Mouse (Mus musculus): ENCODE measurements around the gene Csrnp1.

Csrnp1 gene

GRCm38 (mm10) chr9:119978151-119978810 lies 6.2 kb downstream of the Csrnp1 start:
- DNase-seq (ENCODE audit: low spot score in 2 of 2) = no peak

DNA sequence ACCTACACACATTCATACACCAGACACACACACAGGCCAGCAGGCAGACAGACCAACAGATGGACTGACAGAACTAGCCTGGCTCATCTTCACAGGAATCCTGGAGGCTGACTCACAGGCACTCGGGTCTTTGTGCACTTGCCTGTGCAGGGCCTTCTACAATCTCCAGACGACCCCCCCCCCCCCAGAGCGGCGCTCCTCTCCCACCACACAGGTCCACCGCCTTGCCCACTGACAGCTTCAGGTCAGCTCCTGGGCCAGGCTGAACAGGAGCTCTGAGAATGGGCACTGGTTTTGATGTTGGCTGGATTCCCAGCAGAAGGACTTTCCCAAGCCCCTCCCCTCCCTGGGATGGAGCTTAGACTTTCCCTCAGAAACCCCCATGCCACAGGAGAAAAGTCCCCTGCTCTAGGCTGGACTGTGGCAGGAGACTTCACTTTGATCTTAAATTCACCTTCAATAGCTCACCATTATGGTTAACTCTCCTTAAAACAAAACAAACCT lies 6.8 kb downstream of the Csrnp1 start:
- no peak for DNase-seq (ENCODE audit: low spot score in 2 of 2)

- no peak for DNase-seq (ENCODE audit: low spot score in 2 of 2)
Measured at GRCm38 (mm10) chr9:119976704-119977556, 7.5 kb downstream of the Csrnp1 start.

GRCm38 (mm10) chr9:119975286-119975685 lies 9.2 kb downstream of the Csrnp1 start:
- no peak for DNase-seq (ENCODE audit: low spot score in 2 of 2)

GRCm38 (mm10) chr9:119974609-119975008 lies 9.8 kb downstream of the Csrnp1 start:
- no peak for DNase-seq (ENCODE audit: low spot score in 2 of 2)

DNA sequence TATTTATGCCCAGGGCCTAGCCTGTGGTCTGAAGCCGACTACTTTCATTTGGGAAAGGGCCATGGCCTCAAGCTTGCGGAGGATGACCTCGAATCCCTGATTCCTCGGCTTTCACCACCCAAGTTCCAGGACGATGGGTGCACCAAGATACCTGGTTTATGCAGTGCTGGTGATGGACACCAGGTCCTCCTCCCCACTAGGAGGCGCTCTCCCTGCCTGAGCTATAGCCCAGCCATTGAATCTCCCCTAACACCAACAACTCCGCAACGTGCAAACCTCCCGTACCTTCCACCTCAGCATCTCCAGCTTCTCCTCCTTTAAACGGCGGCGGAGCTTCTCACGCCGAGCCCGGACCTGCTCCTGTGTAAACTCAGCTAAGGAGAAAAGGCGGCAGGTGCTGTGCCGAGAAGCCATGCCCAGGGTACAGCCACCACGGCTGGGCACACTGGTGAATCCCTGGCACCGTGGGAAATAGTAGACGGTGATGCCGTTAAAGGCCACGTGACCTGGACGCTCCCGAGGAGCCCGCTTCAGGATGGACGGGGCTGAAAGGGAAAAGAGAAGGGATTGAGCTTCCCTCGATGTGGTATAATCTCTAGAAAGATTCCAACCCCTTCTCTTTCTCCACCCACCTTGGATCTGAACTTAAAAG lies 10.5 kb downstream of the Csrnp1 start:
- no peak for DNase-seq (ENCODE audit: low spot score in 2 of 2)

DNA sequence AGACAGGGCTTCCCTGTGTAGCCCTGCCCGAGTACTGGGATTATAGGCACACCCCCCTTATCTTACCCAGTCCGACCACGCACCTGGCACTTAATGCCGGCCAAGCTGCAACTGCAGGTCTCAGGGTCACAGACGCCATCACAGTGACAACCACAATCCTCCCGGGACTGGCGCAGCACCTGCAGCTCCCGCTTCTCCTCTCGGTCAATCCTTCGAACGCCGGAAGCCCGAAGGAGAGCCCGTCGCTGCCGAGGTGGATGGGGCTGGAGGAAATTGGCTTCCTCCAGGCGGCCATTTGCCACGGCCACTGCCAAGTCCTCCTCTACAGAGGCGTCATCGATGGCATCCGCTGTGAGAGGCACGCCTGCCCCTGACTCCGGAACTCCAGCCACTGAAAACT lies 11.2 kb downstream of the Csrnp1 start:
- DNase-seq (ENCODE audit: low spot score in 2 of 2) = no peak

DNA sequence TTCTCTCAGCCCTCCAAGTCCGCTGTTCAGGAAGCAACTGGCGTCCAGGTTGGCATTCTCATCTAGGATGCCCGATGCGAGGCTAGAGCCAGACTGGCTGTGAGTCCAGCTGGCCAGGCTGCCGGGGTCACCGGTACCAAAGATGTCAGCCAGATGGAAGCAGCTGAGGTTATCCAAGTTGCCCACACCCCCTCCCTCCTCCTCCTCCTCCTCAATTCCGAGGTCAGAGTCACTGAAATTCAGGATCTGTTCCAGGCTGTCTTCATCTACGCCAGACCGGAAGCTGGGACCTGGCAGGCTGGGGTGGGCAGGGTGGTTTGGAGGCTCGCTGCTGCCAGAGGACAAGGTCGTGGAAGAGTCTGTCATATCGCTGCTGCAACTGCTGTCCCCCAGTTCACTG lies 11.9 kb downstream of the Csrnp1 start:
- DNase-seq (ENCODE audit: low spot score in 2 of 2) = no peak

DNA sequence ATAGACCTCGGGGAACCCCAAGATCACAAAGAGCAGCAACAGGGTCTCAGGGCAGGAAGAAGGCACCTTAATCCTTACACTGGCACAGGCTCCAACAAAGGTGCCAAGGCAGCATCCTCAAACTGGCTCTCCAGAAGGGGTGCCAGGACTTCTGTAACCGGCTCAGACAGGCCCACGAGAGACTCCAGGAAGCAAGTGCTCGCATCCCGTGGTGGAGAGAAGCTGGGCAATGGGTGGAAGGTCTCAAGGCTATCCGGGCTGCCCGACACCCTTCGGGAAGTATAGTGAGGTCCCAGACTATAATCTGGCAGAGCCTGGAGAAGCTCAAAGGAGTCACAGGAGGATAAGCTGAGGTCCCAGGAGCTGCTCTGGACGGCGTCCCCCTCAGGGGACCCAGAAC lies 12.3 kb downstream of the Csrnp1 start:
- no peak for DNase-seq (ENCODE audit: low spot score in 2 of 2)

DNA sequence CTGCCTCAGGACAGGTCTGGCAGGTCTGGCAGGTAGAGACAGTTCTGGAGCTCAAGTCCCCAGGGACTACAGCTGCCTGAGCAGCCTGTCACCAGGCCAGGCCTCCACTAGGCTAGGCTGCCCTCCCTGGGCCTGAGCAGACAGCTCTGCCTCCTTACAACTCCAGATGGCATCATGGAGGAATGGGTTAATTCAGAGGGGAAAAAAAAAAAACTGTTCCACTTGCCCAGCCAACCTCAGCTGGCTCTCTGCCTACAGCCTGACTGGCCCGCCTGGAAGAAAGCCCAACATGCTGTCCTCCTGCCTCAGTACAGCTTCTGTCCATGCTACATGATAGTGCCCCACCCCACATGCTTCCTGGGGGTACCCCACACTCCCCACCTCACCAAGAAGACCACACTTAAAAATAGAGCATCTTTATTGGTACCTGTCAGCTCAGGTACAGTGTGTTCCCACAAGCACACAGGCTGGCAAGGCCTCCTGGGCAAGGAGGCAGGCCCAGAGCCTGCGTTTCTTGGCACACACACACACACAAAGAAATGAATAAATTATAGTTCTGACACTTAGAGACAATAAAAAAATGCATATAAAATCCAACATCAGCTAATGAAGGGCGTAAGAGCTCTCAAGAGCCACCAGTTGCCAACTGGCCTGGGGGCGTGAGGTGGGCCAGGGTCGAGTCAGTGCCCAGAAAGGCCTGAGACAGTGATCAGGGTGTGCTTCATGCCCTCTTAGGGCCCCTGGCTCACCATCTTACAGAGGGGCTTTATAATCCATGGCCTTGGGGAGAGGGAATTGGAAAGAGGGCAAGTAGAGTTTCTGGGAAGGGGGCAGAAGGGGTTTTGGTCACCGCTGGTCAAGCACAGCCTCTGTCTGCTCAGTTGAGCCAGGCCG lies 13.4 kb downstream of the Csrnp1 start:
- DNase-seq (ENCODE audit: low spot score in 2 of 2) = peak in 1 of 2 experiments; percentile 53

DNA sequence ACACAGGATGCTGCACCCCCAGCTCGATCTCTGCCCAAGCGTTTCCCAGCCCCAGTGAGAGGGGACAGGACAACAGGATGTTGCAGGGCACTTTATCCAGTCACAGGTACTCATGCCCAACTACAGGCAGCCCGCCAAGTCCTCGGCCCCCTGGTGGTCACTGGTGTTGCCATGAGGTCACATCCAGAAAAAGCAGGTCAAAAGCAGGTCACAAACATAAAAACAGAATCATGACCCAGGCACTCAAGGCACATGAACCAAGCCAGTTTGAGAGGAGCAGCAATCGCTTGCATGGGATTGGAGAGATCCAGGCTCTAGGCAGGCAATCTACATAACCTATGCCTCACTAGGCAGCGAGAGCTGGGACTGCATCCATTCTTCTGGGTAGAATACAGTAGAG lies 14.2 kb downstream of the Csrnp1 start:
- DNase-seq (ENCODE audit: low spot score in 2 of 2) = no peak

DNA sequence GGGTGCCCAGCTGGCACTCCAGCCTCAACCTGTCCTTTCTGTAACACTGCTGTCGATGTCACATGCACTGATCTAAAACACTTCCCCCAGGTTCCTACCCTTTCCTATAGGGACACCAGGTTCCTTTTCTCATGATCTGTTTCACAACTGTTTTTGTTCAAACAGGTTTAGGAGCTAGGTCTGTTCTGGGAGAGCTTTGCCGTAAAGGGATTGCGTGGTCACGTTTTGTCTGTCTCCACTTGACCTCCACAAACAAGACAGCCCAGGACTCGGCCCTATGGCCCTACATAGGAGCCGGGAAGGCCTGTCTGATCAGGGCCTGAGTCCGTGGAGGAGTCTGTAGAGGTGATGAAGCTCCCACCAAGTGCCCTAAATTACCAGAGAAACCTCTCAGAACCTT lies 14.6 kb downstream of the Csrnp1 start:
- no peak for DNase-seq (ENCODE audit: low spot score in 2 of 2)

DNA sequence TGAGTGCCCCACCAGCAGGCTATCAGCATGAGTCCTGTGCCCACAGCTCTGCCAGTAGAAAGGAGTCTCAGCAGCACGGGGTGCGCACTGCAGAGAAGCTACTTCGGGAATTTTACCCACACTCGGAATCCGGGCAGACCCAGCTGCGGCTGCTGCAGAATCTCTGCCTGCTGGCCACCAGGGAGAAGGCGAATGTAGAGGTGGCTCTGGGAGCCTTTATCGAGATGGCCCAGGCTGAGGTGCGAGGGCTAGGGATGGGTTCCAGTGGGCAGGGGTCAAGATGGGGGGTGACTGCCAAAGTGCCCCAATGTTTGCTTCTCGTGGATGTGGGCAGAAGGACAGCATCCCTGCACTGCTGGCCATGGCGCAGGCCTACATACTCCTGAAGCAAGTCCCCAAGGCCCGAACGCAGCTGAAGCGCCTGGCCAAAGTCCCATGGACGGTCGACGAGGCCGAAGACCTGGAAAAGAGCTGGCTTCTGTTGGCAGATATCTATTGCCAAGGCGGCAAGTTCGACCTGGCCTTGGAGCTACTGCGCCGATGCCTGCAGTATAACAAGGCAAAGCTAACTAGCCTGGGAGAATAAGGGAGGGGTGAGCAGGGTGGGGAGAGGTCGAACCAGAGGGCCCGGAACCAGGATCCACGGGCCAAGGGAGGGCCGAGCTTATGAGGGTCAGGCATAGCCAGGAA lies 18.1 kb downstream of the Csrnp1 start:
- no peak for DNase-seq (ENCODE audit: low spot score in 2 of 2)

- DNase-seq (ENCODE audit: low spot score in 2 of 2) = no peak
Measured at GRCm38 (mm10) chr9:119965186-119965585, 19.3 kb downstream of the Csrnp1 start.

GRCm38 (mm10) chr9:119964206-119964605 lies 20.3 kb downstream of the Csrnp1 start:
- DNase-seq (ENCODE audit: low spot score in 2 of 2) = no peak

- DNase-seq (ENCODE audit: low spot score in 2 of 2) = peak in 1 of 2 experiments; percentile 33
Measured at GRCm38 (mm10) chr9:119962987-119963667, 21.3 kb downstream of the Csrnp1 start.

DNA sequence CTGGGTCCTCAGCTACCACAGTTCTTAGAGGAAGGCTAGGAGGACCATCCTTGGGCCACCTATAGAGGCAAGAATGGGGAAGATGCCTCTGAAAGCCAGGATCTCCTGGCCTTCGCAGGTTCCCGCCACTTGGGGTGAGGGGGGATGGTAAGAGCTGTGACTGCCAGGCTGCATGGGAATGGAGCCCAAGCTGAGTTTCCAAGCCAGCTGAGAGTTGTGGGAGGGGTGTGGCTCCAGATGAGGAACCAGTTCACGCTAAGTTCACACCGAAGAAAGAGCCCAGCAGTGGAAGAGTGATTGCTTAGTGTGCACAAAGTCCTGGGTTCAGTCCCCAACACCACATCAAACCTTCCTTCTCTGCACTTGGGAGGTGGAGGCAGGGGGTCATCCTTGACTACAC lies 22.2 kb downstream of the Csrnp1 start:
- DNase-seq (ENCODE audit: low spot score in 2 of 2) = no peak

- no peak for DNase-seq (ENCODE audit: low spot score in 2 of 2)
Measured at GRCm38 (mm10) chr9:119958835-119959234, 25.6 kb downstream of the Csrnp1 start.

DNA sequence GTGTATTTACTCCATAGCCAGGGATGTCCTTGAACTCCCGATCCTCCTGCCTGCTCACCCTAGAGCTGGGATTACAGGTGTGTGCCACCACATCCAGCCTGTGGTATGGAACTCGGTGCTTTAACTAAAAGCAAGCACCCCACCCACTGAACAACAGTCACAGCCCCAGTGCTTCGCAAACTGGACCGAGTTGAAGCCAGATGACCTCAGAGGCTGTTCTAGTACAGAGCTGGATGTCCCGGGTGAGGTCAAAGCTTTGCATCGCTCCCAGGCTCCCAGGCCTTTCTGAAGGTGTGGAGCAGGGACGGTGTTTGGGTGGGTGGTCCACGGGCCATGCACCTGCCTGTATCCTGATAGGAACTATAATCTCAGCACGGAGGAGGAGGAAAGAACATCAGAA lies 33.1 kb downstream of the Csrnp1 start:
- no peak for DNase-seq (ENCODE audit: low spot score in 2 of 2)

GRCm38 (mm10) chr9:119950434-119950833 lies 34.0 kb downstream of the Csrnp1 start:
- no peak for DNase-seq (ENCODE audit: low spot score in 2 of 2)
